Mouse (Mus musculus) WW6 (cell line): Measurements from ENCODE around the gene Vmn1r178.
"Not testable (repeated sequence)": the region's sequence is repeated elsewhere in the genome, so short reads cannot be mapped to it uniquely, and the experiment has no call there.

Experiments
- DNase-seq: peaks from one replicate; pipeline ENCODE4 v3.0.0-alpha.2; 2013; ENCODE audit warnings: low read depth, low spot score

Gene Vmn1r178

DNA sequence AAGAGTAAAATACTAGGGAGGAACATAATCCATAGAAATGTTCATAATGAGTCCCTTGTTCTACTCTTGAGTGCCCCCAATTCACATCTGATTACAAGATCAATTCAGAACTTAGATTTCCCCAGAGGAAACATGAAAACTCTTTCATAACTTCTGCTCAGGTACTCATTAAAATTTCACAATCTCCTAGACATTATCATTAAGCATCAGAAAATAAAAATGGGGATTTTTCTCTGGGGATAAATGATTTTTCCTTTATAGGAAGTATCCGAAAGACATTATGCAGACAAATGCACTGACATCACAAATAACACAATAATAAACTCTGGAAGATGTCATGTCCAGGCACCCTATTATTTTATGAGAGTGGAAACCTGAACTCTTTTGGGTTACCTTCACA is at the start of gene Vmn1r178:
Vmn1r178 (plus strand) TSS at position 301 of the 400 bp plus-strand sequence.
- no peak for DNase-seq

GRCm38 (mm10) chr7:23866349-23866748 is 25.5 kb upstream of the Vmn1r178 start, which contains the start of gene Vmn1r177:
TSS of gene Vmn1r177 (minus strand) at chr7:23866449.
- not testable (repeated sequence) for DNase-seq

DNA sequence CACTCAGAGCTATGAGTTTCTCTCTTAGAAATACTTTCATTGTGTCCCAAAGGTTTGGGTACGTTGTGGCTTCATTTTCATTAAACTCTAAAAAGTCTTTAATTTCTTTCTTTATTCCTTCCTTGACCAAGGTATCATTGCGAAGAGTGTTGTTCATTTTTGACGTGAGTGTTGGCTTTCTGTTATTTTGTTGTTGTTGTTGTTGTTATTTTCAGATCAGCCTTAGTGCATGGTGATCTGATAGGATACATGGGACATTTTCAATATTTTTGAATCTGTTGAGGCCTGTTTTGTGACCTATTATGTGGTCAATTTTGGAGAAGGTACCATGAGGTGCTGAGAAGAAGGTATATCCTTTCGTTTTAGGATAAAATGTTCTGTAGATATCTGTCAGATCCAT is 14.9 kb upstream of the Vmn1r178 start:
- not testable (repeated sequence) for DNase-seq

DNA sequence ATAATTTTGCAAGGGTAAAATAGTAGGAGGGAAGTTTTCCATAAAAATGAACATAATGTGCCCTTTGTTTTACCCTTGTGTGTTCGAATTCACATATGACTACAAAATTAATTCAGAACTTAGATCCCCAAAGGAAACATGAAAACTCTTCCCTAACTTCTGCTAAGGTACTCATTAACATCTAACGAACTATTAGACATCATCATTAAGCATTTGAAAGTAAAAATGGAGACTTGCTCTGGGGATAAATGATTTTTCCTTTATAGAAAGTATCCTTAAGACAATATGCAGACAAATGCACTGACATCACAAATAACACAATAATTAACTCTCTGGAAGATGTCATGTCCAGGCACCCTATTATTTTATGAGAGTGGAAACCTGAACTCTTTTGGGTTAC is 34.9 kb downstream of the Vmn1r178 start, which contains the start of gene Vmn1r179:
Vmn1r179 (plus strand) TSS at position 301 of the 400 bp plus-strand sequence.
- DNase-seq = no peak
